Mouse (Mus musculus) liver, adult 2 months (tissue): Measurements from ENCODE around the gene Shc3. TPM values are rescaled to one million over a fixed set of nuclear protein-coding genes. Genes with fewer than 3 reads are reported as not detected.

Experiments
- DNase-seq: peaks from one replicate; pipeline ENCODE4 v3.0.0-alpha.2; 2011; ENCODE audit warnings: low read depth, low spot score; ENCODE audit errors: extremely low read depth
- H3K27ac ChIP-seq: fragments of 200-500 bp; replicated peaks from 2 replicates; pipeline ENCODE4 v1.5.1; 2012; ENCODE audit warnings: low read depth, mild to moderate bottlenecking, control low read depth, inconsistent platforms, low read length; ENCODE audit not compliant: insufficient read depth
- H3K27me3 ChIP-seq: fragments of 200-500 bp; 2 replicates; pipeline ENCODE4 v1.6.1; 2012; ENCODE audit warnings: mild to moderate bottlenecking, moderate library complexity, low read length, inconsistent platforms; ENCODE audit not compliant: control insufficient read depth, insufficient read depth
- H3K36me3 ChIP-seq: fragments of 200-500 bp; 2 replicates; pipeline ENCODE4 v1.6.1; 2012; ENCODE audit warnings: low read length, inconsistent platforms; ENCODE audit not compliant: control insufficient read depth, insufficient read depth
- H3K4me1 ChIP-seq: fragments of 200-500 bp; 2 replicates; pipeline ENCODE4 v1.6.1; 2011; ENCODE audit warnings: low read length; ENCODE audit not compliant: control insufficient read depth, insufficient read depth
- H3K4me3 ChIP-seq: fragments of 200-500 bp; 2 replicates; pipeline ENCODE4 v1.5.1; 2011; ENCODE audit warnings: low read depth, mild to moderate bottlenecking, control low read depth, low read length, moderate library complexity; ENCODE audit not compliant: insufficient read depth
- H3K79me2 ChIP-seq: fragments of 200-500 bp; 2 replicates; pipeline ENCODE4 v1.6.1; 2012; ENCODE audit warnings: inconsistent platforms, mild to moderate bottlenecking, low read length, moderate library complexity; ENCODE audit not compliant: control insufficient read depth, insufficient read depth
- H3K9ac ChIP-seq: fragments of 200-500 bp; 2 replicates; pipeline ENCODE4 v1.6.1; 2012; ENCODE audit warnings: low read depth, mild to moderate bottlenecking, control low read depth, inconsistent platforms, low read length
- CTCF ChIP-seq: fragments of 200-500 bp; IDR thresholded peaks from 2 replicates; pipeline ENCODE4 v1.5.1; 2011; ENCODE audit warnings: low read depth, low read length, control low read depth
- POLR2A ChIP-seq: fragments of 200-500 bp; IDR thresholded peaks from 2 replicates; pipeline ENCODE4 v1.6.1; 2011; ENCODE audit warnings: low read length, control low read depth; ENCODE audit not compliant: insufficient read depth; ENCODE audit errors: extremely low read depth
- WGBS: fragments of 180-500 bp; shearing (Covaris S2); methylation state at CpG from one replicate; pipeline ENCODE4 v1.1.7; 2018; 5-methylcytosine and 5-hydroxymethylcytosine counted together
- polyA plus RNA-seq: library from polyadenylated mRNA; depleted of rRNA; stranded (reverse); fragments of >200 nt; gene quantifications from 2 replicates; pipeline ENCODE4 v1.2.3, GENCODE M21; 2012
- total RNA-seq: library from RNA; depleted of rRNA; stranded (reverse); fragments of >200 nt; gene quantifications from 2 replicates; pipeline ENCODE4 v1.2.3, GENCODE M21; 2014

Gene Shc3
- total and polyA plus RNA-seq, 2 experiments, result 0.09 TPM; not detected in 1

DNA sequence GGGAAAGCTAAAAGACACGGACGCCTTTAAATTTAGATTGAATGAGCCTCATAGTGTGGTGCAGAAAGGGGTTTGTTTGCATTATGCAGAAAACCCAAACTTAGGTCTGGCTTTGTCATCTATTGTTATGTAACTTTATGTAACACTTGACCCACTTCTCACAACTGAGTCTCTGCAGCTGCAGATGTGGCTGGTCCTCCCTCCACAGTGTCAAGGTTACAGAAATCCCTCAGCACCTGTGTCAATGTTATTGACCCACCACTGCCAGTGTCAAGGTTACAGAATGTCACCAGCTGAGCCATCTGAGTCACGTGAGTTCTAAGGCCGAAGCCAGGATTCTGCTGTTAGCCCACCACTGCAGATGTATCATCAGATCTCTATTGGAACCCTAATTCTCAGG, 51.3 kb downstream of the Shc3 start:
- WGBS, result 60% methylated on average over 4 of the region's 4 CpGs
- no peaks in the 10 kb centered on the region for H3K36me3 ChIP-seq
- H3K79me2 ChIP-seq, result no peaks in the 10 kb centered on the region
- no peak overlapping the region for H3K9ac ChIP-seq
- DNase-seq, result no peak
- no peaks in the 10 kb centered on the region for H3K4me1 ChIP-seq
- H3K27me3 ChIP-seq, result no peaks in the 10 kb centered on the region
- H3K27ac ChIP-seq, result no peak overlapping the region
- TF ChIP-seq POLR2A (no peak), CTCF (no peak)
- H3K4me3 ChIP-seq, result no peak overlapping the region

DNA sequence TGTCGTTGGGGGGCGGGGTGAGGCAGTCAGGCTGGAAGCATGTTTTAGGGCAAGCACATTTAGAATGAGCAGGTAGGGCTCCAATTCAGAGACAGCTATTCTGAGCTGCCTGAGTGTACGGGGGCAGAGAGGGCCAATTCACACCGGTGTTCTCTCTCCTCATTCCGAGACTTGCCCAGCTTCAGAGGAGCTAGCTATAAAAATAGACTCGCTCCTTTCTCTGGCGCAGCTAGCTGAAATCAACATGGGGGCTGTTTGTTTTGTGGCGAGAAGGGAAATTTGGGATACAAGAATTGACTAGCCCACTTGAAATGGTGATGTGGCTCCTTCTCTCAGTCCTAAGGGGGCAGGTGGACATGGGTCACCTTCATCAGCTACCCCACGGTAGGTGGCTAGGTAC, 60.4 kb downstream of the Shc3 start:
- no peak for TF ChIP-seq CTCF
- no peak for TF ChIP-seq POLR2A
- Histone ChIP-seq H3K79me2 (no peaks in the 10 kb centered on the region), H3K9ac (no peak overlapping the region), H3K27ac (no peak overlapping the region), H3K4me3 (no peak overlapping the region), H3K4me1 (no peaks in the 10 kb centered on the region), H3K36me3 (no peaks in the 10 kb centered on the region), H3K27me3 (no peaks in the 10 kb centered on the region)
- WGBS, result 87% methylated on average over 9 of the region's 9 CpGs
- DNase-seq, result no peak

DNA sequence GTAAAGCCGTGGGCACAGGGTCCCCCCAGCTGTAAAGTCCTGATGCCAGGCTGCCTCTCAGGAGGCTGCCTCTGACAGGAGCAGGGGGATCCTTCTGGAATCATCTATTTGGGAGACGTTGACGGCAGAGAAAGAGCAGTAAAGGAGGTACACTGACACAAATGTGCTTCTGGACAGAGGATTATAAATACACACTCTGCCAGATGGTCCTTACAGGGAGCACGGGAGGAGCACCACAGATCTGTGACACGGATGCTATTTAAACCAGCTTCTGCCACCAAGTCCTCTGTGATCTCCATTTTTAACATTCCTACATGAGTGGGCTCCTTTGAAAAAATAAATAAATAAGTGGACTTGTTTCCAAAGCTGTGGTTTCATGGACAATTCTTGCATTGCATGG, 63.5 kb downstream of the Shc3 start:
- no peak overlapping the region for H3K4me3 ChIP-seq
- 87% methylated on average over 5 of the region's 5 CpGs for WGBS
- TF ChIP-seq CTCF, result no peak
- TF ChIP-seq POLR2A, result no peak

DNA sequence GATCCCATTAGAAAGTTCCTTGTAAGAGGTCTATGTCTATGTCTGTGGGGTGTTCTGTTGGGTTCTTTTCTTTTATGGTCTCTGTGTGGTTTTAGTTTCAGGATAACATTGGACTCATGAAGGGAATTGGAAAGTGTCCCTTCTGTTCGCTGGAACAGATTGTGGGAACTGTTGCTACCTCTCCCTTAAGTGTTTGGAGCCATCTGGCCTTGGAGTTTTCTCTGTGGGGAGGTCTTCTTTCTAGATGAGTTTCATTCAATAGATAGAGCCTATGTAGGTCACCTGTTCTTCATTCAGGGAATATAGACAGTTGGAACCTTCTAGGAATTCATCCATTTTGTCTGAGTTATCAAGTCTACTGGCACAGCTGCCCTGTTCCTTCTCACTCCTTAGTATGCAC, 69.5 kb downstream of the Shc3 start:
- no peak overlapping the region for H3K9ac ChIP-seq
- no peaks in the 10 kb centered on the region for H3K36me3 ChIP-seq
- no peak overlapping the region for H3K4me3 ChIP-seq
- no peaks in the 10 kb centered on the region for H3K79me2 ChIP-seq
- DNase-seq, result no peak
- 76% methylated on average over 1 of the region's 1 CpGs for WGBS
- H3K27me3 ChIP-seq, result 0 out of 2 replicates have a peak, but pooled peaks cover 2% of the 10 kb centered on the region
- TF ChIP-seq POLR2A (no peak), CTCF (no peak)
- no peak overlapping the region for H3K27ac ChIP-seq
- H3K4me1 ChIP-seq, result no peaks in the 10 kb centered on the region

More for the DNA sequence above, 63.5 kb downstream of the Shc3 start:
- H3K79me2 ChIP-seq, result no peaks in the 10 kb centered on the region
- H3K27me3 ChIP-seq, result no peaks in the 10 kb centered on the region
- no peaks in the 10 kb centered on the region for H3K4me1 ChIP-seq
- H3K27ac ChIP-seq, result no peak overlapping the region
- H3K36me3 ChIP-seq, result no peaks in the 10 kb centered on the region
- no peak overlapping the region for H3K9ac ChIP-seq
- DNase-seq, result no peak

DNA sequence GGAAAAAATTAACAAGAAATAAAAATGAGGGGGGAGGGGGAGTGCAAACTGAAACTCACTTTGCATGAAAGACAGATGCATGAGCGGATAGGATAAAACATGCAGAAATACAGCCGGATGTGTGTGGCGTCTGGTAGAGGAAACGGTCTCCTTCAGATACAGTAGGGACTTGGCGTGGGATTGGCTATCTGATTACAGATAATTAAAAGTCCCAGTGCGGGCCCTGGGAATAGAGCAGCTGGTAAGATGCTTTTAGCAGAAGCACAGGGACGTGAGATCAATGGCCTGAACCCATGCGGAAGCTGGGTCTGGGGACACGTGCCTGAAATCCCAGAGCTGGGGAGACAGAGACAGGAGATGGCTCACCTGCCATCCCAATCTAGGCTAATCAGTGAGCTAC, 75.5 kb downstream of the Shc3 start:
- Histone ChIP-seq H3K79me2 (no peaks in the 10 kb centered on the region), H3K36me3 (no peaks in the 10 kb centered on the region), H3K9ac (no peak overlapping the region), H3K4me3 (no peak overlapping the region), H3K27me3 (0 out of 2 replicates have a peak, but pooled peaks cover 2% of the 10 kb centered on the region), H3K27ac (no peak overlapping the region), H3K4me1 (no peaks in the 10 kb centered on the region)
- TF ChIP-seq POLR2A, result no peak
- TF ChIP-seq CTCF, result no peak
- DNase-seq, result no peak
- WGBS, result 87% methylated on average over 9 of the region's 9 CpGs

DNA sequence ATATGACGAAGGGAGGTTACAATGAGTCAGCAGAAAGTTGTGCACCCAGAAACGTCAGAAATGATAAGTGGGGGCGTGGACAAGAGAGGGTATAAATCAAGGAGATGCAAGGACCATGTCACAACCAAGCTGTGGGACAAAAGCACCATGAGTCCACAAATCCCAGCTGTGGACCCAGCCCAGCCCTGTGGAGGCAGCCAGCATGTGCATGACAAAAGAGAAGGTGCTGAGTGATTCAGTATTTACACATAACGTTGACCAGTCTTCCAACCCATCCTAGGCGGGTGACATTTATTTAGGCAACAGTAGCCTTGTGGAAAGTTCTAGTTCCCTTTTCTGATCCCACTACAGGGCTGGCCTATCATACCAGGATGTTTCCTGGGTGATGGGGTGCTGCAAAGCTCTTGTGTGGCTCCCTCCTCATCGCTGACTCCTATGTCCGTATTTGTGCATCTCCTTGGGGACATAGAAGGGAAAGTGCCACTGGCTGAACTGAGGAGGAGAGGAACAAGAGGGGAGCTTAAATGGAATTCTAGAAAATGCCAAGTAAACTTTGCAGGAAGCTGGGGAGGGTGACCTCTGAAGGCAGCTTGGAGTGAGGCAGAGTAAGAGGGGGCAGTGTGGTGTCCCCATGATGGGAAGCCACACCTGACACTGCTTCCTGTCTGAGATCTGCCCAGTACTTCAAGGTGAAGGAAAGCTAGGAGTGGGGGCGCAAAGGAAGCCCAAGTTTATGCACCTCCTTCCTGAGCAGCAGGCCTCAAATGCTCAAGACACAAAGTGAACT, 77.4 kb downstream of the Shc3 start:
- no peak overlapping the region for H3K27ac ChIP-seq
- TF ChIP-seq POLR2A (no peak), CTCF (no peak)
- H3K4me1 ChIP-seq, result no peaks in the 10 kb centered on the region
- no peak for DNase-seq
- H3K27me3 ChIP-seq, result 0 out of 2 replicates have a peak, but pooled peaks cover 2% of the 10 kb centered on the region
- no peaks in the 10 kb centered on the region for H3K79me2 ChIP-seq
- WGBS, result 63% methylated on average over 8 of the region's 8 CpGs
- H3K36me3 ChIP-seq, result no peaks in the 10 kb centered on the region
- H3K4me3 ChIP-seq, result no peak overlapping the region
- no peak overlapping the region for H3K9ac ChIP-seq
